Comparison of ENCODE assay signal across 20 mouse cellular contexts in genomic region chr1:128765142-128765541, GRCm38 (mm10).
"Had no signal": no experiment of that assay in that cellular context is flagged by ENCODE, and none has a peak within 500 bp of the region (broad histone marks: within the 10 kb centered on the region; RNA-seq: fewer than 3 reads in every experiment).

No protein-coding gene starts in this region.

- H3K9me3 ChIP-seq: midbrain, embryonic 10.5 days; midbrain, embryonic 12.5 days; neural tube, embryonic 13.5 days; neural tube, embryonic 15.5 days; stomach, embryonic 15.5 days had no signal

- DNase-seq: lung, adult 18-20 months; lung, embryonic 14.5 days; lung, postnatal 10 days; lung, postnatal 4 days; midbrain, embryonic 14.5 days; retina, postnatal 1 day; right cerebral cortex, adult 18-20 months; right cerebral cortex, postnatal 25 days; right cerebral cortex, postnatal 4 days; spleen, adult 18-20 months; thymus, adult 18-20 months; thymus, postnatal 14 days; thymus, postnatal 36 days had no signal

- H3K27ac ChIP-seq: midbrain, embryonic 10.5 days; midbrain, embryonic 12.5 days; neural tube, embryonic 13.5 days; neural tube, embryonic 15.5 days; stomach, embryonic 15.5 days had no signal

- H3K4me2 ChIP-seq: lung, embryonic 14.5 days; midbrain, embryonic 12.5 days; neural tube, embryonic 13.5 days; neural tube, embryonic 15.5 days; stomach, embryonic 15.5 days had no signal

- H3K4me3 ChIP-seq: midbrain, embryonic 10.5 days; midbrain, embryonic 12.5 days; myocyte; neural tube, embryonic 13.5 days; neural tube, embryonic 15.5 days; stomach, embryonic 15.5 days had no signal

- H3K36me3 ChIP-seq: midbrain, embryonic 10.5 days; midbrain, embryonic 12.5 days; neural tube, embryonic 13.5 days; neural tube, embryonic 15.5 days; stomach, embryonic 15.5 days had no signal

- H3K27me3 ChIP-seq: midbrain, embryonic 12.5 days; stomach, embryonic 15.5 days had no signal

- H3K4me1 ChIP-seq: midbrain, embryonic 12.5 days; neural tube, embryonic 15.5 days; stomach, embryonic 15.5 days had no signal

- H3K9ac ChIP-seq: lung, embryonic 14.5 days; midbrain, embryonic 12.5 days; neural tube, embryonic 13.5 days; neural tube, embryonic 15.5 days; stomach, embryonic 15.5 days had no signal

- ATAC-seq: midbrain, embryonic 16.5 days had no signal
